Mouse (Mus musculus): ENCODE results near the gene Usp26. TPM values are rescaled to one million over a fixed set of nuclear protein-coding genes. Genes with fewer than 3 reads are reported as not detected.
A peak's percentile ranks its signal among the peaks of the same experiment; 100 is the strongest.

Gene Usp26
- polyA plus RNA-seq (2015; fragmentation: Nextera tagmentation; extraction: Ambion mirVana), result not detected in 2 replicates

GRCm38 (mm10) chrX:51801133-51801532 is at the start of gene Usp26:
Gene Usp26 (minus strand): TSS chrX:51801233.
- 89% methylated on average over 6 of the region's 6 CpGs for WGBS
- ATAC-seq (replicated peaks; ENCODE audit: extremely low read depth, insufficient read depth, low FRiP score), result no peak
- H3K4me1 ChIP-seq (ENCODE audit: control insufficient read depth, insufficient read depth, low read length), result no peaks in the 10 kb centered on the region
- no peak within 1 kb of the TSS for H3K9ac ChIP-seq (ENCODE audit: low read length)
- no peak within 1 kb of the TSS for H3K27ac ChIP-seq (ENCODE audit: low read length)
- no peaks in the 10 kb centered on the region for H3K27me3 ChIP-seq (ENCODE audit: control insufficient read depth, insufficient read depth, low read length)
- peaks cover 2% of the 10 kb centered on the region for H3K9me3 ChIP-seq (replicated peaks; ENCODE audit: control insufficient read depth, low read length)
- H3K36me3 ChIP-seq (ENCODE audit: control insufficient read depth, insufficient read depth), result no peaks in the 10 kb centered on the region
- H3K4me3 ChIP-seq (ENCODE audit: low read length), result no peak within 1 kb of the TSS
- no peak within 1 kb of the TSS for H3K4me2 ChIP-seq (ENCODE audit: low read depth, low read length)

GRCm38 (mm10) chrX:51814466-51815247 is 13.6 kb upstream of the Usp26 start:
- Histone ChIP-seq H3K27me3 (ENCODE audit: control insufficient read depth, insufficient read depth, low read length) (no peaks in the 10 kb centered on the region), H3K9me3 (replicated peaks; ENCODE audit: control insufficient read depth, low read length) (no peaks in the 10 kb centered on the region), H3K4me1 (ENCODE audit: control insufficient read depth, insufficient read depth, low read length) (no peaks in the 10 kb centered on the region; the same call in 1 of the 2 replicates), H3K27ac (ENCODE audit: low read length) (peak overlapping the region; percentile 40; the same call in 1 of the 2 replicates), H3K4me3 (ENCODE audit: low read length) (no peak overlapping the region), H3K9ac (ENCODE audit: low read length) (no peak overlapping the region), H3K36me3 (ENCODE audit: control insufficient read depth, insufficient read depth) (no peaks in the 10 kb centered on the region), H3K4me2 (ENCODE audit: low read depth, low read length) (no peak overlapping the region)
- no peak for ATAC-seq (replicated peaks; ENCODE audit: extremely low read depth, insufficient read depth, low FRiP score)
- 26% methylated on average over 3 of the region's 3 CpGs for WGBS

- no peaks in the 10 kb centered on the region for H3K9me3 ChIP-seq (replicated peaks; ENCODE audit: control insufficient read depth, low read length)
- H3K4me2 ChIP-seq (ENCODE audit: low read depth, low read length), result no peak overlapping the region
- H3K27ac ChIP-seq (ENCODE audit: low read length), result no peak overlapping the region
- 3% methylated on average over 1 of the region's 1 CpGs for WGBS
- H3K4me1 ChIP-seq (ENCODE audit: control insufficient read depth, insufficient read depth, low read length), result no peaks in the 10 kb centered on the region
- no peak overlapping the region for H3K9ac ChIP-seq (ENCODE audit: low read length)
- no peak for ATAC-seq (replicated peaks; ENCODE audit: extremely low read depth, insufficient read depth, low FRiP score)
- H3K27me3 ChIP-seq (ENCODE audit: control insufficient read depth, insufficient read depth, low read length), result no peaks in the 10 kb centered on the region
- H3K36me3 ChIP-seq (ENCODE audit: control insufficient read depth, insufficient read depth), result no peaks in the 10 kb centered on the region
- H3K4me3 ChIP-seq (ENCODE audit: low read length), result no peak overlapping the region
Measured at GRCm38 (mm10) chrX:51767457-51767856, 33.6 kb downstream of the Usp26 start.

GRCm38 (mm10) chrX:51736450-51736849 is 64.6 kb downstream of the Usp26 start:
- Histone ChIP-seq H3K4me2 (ENCODE audit: low read depth, low read length) (no peak overlapping the region), H3K9ac (ENCODE audit: low read length) (no peak overlapping the region), H3K27ac (ENCODE audit: low read length) (no peak overlapping the region), H3K9me3 (replicated peaks; ENCODE audit: control insufficient read depth, low read length) (no peaks in the 10 kb centered on the region), H3K36me3 (ENCODE audit: control insufficient read depth, insufficient read depth) (no peaks in the 10 kb centered on the region), H3K4me3 (ENCODE audit: low read length) (no peak overlapping the region), H3K4me1 (ENCODE audit: control insufficient read depth, insufficient read depth, low read length) (no peaks in the 10 kb centered on the region), H3K27me3 (ENCODE audit: control insufficient read depth, insufficient read depth, low read length) (no peaks in the 10 kb centered on the region)
- WGBS, result 58% methylated on average over 2 of the region's 2 CpGs
- ATAC-seq (replicated peaks; ENCODE audit: extremely low read depth, insufficient read depth, low FRiP score), result no peak

GRCm38 (mm10) chrX:51714086-51714745 is 86.8 kb downstream of the Usp26 start:
- no peaks in the 10 kb centered on the region for H3K36me3 ChIP-seq (ENCODE audit: control insufficient read depth, insufficient read depth)
- no peaks in the 10 kb centered on the region for H3K4me1 ChIP-seq (ENCODE audit: control insufficient read depth, insufficient read depth, low read length)
- H3K9me3 ChIP-seq (replicated peaks; ENCODE audit: control insufficient read depth, low read length), result no peaks in the 10 kb centered on the region
- no peaks in the 10 kb centered on the region for H3K27me3 ChIP-seq (ENCODE audit: control insufficient read depth, insufficient read depth, low read length)
- H3K9ac ChIP-seq (ENCODE audit: low read length), result no peak overlapping the region
- H3K4me2 ChIP-seq (ENCODE audit: low read depth, low read length), result no peak overlapping the region
- no peak overlapping the region for H3K27ac ChIP-seq (ENCODE audit: low read length)
- WGBS, result 33% methylated on average over 8 of the region's 8 CpGs
- no peak for ATAC-seq (replicated peaks; ENCODE audit: extremely low read depth, insufficient read depth, low FRiP score)
- H3K4me3 ChIP-seq (ENCODE audit: low read length), result no peak overlapping the region

GRCm38 (mm10) chrX:51712996-51713395 is 88.0 kb downstream of the Usp26 start:
- Histone ChIP-seq H3K4me2 (ENCODE audit: low read depth, low read length) (no peak overlapping the region), H3K4me3 (ENCODE audit: low read length) (no peak overlapping the region), H3K27me3 (ENCODE audit: control insufficient read depth, insufficient read depth, low read length) (no peaks in the 10 kb centered on the region), H3K27ac (ENCODE audit: low read length) (no peak overlapping the region), H3K9ac (ENCODE audit: low read length) (no peak overlapping the region), H3K36me3 (ENCODE audit: control insufficient read depth, insufficient read depth) (no peaks in the 10 kb centered on the region), H3K9me3 (replicated peaks; ENCODE audit: control insufficient read depth, low read length) (no peaks in the 10 kb centered on the region), H3K4me1 (ENCODE audit: control insufficient read depth, insufficient read depth, low read length) (no peaks in the 10 kb centered on the region)
- WGBS, result 27% methylated on average over 1 of the region's 1 CpGs
- ATAC-seq (replicated peaks; ENCODE audit: extremely low read depth, insufficient read depth, low FRiP score), result no peak

Other genes with a start within 250 kb of the Usp26 start
- gene Hs6st2, start 119.4 kb downstream of the Usp26 start, polyA plus RNA-seq (2015; fragmentation: Nextera tagmentation; extraction: Ambion mirVana), result 7.7 and 7.9 TPM in 2 replicates
- gene 1700080O16Rik, start 171.5 kb upstream of the Usp26 start, polyA plus RNA-seq (2015; fragmentation: Nextera tagmentation; extraction: Ambion mirVana), result not detected in 2 replicates

Data from heart, embryonic 16.5 days (tissue).